Mouse (Mus musculus) retina, postnatal 1 day (tissue): ENCODE measurements around the gene Ubap2.

Experiments
- DNase-seq: peaks from one replicate; pipeline ENCODE4 v3.0.0-alpha.2; 2012

Gene Ubap2

GRCm38 (mm10) chr4:41274980-41275850, at the start of gene Ubap2:
Ubap2 (minus strand) TSS chr4:41275144.
- peak; percentile 99 for DNase-seq

GRCm38 (mm10) chr4:41320971-41321370, 46.0 kb upstream of the Ubap2 start:
- DNase-seq: no peak

GRCm38 (mm10) chr4:41318267-41318666, 43.3 kb upstream of the Ubap2 start:
- DNase-seq: no peak

DNA sequence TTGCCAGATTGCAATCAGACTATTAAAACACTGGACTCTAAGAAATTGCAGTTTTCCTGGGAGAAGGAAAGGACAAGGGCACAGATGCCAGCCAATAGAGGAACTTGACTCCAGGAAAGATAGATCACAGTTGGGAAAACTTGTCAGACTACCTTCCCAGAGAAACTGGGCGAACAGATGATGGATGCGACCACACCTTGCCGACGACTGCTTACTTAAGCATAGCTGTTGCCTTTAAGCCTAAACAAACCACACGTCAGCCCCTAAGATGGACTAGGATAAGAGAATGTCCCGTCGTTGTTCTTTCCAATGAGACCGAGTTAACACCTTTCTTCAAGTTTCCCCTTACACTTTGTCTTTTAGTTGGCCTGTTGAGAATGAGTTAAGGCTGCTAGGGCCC, 40.2 kb upstream of the Ubap2 start:
- no peak for DNase-seq

GRCm38 (mm10) chr4:41314141-41315129, 39.5 kb upstream of the Ubap2 start, which contains the start of gene Dcaf12:
Dcaf12 (minus strand) TSS chr4:41314889.
- peak; percentile 98 for DNase-seq

- no peak for DNase-seq
Measured at GRCm38 (mm10) chr4:41313722-41314121, 38.8 kb upstream of the Ubap2 start.

DNA sequence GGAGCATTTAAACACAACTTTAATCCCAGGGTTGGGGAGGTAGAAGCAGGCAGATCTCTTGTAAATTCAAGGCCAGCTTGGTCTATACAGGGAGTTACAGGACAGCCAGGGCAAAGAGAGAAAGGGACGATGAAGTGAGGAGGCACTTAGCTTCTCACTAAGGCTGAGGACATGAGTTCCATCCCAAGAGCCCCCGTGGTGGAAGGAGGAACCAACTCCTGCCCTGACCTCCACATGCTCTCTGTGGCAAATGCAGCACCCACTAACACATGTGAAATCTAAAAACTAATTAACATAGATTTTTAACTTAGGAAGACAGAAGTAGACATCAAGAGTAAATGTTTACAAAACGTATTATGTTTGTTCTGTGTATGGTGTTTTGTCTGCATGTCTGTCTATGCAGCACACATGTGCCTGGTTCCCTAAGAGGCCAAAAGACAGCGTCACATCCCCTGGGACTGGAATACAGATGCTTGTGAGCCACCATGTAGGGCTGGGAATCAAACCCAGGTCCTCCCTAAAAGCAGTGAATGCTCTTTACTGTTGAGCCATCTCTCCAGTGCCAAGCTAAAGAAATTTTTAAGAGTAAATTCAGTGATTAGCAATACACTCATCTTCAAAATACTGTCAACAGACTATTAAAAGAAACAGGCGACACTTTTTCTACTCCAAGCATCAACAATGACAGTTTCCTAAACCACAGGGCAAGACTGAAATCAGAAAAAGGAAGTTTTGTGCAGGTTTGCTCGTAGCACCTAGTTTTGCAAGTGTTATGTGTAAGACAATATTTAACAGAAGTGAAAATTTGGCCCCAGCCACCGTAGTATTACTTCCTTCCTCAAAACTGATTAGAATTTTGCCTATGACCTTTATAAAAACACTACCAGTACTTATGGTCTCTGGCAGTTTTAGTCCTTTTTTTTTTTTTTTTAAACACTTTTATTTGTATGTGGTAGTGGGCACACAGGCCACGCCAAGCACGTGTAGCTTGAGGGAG, 35.9 kb upstream of the Ubap2 start:
- DNase-seq: no peak

GRCm38 (mm10) chr4:41307406-41307805, 32.5 kb upstream of the Ubap2 start:
- no peak for DNase-seq

DNA sequence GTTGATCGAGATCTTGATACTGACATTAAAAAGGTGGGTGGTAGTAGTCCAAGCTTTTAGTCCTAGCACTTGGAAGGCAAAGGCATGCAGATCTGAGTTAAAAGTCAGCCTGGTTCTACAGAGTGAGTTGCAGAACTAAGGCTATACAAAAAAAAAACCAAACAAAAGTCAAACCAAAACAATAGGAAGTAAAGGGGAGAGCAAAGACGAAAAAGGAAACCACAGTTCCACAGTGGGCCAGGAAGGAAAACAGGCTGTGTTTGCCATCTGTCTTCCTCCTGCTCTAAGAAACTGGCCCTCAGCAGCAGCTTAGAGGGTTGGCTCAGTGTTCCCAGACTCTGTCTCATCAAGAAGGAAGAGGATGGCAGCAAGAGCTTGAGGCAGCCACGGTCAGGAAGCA, 29.4 kb upstream of the Ubap2 start:
- DNase-seq: no peak

DNA sequence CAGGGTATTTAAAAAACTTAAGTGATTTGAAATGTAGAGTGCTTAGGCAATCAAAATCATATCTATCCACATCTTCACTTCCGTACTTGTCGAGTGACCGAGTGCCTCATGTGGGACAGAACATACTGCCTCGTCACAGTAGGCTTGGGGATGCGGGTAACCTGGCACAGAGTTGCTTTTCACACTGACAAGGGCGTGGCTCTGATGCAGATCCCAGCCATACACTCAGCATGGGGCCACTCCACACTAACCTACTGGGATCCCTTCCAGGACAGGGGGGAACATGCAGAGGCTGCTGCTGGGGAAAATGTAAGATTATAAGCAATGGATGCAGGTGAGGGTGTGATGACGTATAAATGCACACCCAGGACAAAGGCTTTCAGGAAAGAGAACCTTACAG, 28.7 kb upstream of the Ubap2 start:
- no peak for DNase-seq

DNA sequence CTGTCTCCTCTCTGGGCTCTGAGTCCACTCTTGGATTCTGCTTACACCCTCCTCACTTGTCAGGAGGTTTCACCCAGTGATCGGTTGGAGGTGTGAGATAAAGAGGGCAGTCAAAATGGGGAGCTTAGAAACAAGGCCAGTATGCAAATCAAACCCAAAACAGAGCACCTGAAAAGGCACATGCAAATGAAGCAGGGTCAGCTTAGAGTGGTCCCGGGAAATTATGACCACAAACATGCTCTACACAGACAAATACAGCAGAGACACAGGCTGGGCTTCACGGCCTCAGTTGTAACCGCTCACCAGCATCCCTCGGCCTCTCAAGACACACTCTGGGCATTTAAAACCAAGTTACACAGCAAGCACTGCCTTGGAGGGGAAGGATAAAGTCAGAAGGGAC, 24.0 kb upstream of the Ubap2 start:
- no peak for DNase-seq

DNA sequence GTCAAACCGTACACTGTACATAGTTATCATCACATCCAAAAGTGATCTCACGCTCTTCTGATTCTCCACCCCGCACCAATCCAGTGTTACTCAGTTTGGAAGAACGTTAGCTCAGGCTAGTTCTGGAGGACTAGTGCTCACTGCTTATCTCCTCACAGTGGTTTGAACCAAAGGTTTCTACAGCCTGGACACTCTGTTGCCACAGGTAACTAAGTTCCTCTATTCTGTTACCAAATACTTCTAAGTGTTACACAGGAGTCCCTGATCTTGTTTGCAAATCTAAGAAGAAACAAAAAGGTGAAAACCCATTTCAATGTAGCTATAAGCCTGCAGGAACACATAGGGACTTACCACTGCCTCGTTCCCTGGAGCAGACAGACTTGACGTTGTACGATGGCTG, 21.0 kb upstream of the Ubap2 start:
- DNase-seq: no peak

DNA sequence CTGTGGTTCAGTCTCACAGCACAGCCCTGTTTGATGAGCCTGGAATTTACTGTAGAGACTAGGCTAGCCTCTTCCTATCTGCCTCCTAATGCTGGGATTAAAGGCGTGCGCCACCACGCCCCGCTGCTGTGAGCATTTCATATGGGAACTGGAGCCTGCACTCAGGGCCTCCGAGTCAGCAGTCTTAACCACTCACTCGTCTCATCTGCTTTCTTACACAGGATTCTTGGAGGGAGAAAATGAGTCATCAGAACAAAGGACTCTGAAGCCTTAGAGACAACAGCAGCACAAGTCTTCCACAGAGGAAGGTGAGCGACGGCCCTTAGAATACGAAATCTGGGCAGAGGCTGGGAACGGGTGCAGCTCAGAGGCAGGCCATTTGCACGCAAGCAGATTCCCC, 20.6 kb upstream of the Ubap2 start:
- no peak for DNase-seq

- peak; percentile 75 for DNase-seq
Measured at GRCm38 (mm10) chr4:41293907-41294306, 19.0 kb upstream of the Ubap2 start.

DNA sequence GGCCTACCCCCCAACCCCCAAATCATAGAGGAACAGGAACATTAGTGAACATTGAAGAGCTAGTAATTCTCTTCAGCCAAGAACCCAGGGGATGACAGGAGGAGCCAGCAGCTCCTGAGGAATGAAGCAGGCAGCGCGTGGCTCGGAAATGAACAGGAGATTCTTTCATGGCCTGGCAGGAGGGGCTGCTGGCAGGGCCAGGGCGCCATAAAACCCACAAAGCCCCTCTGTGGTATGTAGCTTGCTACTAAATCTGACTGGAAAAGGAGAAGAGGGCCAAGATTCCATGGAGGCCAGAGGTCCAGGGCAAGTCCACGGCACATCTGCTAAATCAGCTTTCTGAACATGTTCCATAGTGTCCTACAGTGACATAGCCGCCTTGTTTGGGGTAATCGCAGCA, 14.9 kb upstream of the Ubap2 start:
- DNase-seq: no peak

- peak; percentile 62 for DNase-seq
Measured at GRCm38 (mm10) chr4:41286420-41286819, 11.5 kb upstream of the Ubap2 start.

DNA sequence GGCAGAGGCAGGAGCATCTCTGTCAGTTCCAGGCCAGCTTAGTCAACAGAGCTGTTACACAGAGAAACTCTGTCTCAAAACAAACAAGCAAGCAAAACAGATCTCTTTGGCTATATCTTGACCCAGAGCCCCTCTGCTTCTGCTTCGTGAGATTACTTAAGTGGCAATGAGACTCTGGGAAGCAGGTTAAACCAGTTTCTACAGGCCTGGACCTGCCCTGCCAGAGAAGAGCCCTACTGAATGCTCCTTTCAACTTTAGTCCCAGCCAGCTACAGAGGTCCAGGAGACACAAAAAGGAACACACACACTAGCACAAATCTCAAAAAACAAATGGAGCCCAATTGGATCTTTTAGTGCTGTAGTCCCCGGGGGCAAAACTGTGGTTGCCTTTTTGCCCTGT, 9.1 kb upstream of the Ubap2 start:
- DNase-seq: no peak

- no peak for DNase-seq
Measured at GRCm38 (mm10) chr4:41275927-41276326, 983 bp upstream of the Ubap2 start.

GRCm38 (mm10) chr4:41274377-41274979, 466 bp downstream of the Ubap2 start:
- DNase-seq: no peak

GRCm38 (mm10) chr4:41268133-41268532, 6.8 kb downstream of the Ubap2 start:
- no peak for DNase-seq

DNA sequence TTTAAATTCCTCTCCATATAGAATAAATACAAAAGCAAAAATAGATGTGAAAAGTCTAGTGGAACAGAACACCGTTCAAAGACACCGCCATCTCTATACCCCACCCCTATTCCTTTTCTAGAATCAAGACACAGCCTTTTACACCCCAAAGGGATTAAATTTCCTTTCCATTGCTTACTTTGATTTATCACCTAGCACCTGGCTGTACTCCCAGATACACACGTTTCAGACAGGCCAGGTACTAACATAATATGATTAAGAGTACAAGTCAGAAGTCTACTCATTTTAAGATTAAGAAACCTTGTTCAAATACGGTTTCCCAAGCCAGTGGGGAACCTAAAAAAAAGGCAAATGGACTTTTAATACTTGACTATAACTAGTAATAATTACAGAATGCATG, 8.6 kb downstream of the Ubap2 start:
- DNase-seq: no peak

GRCm38 (mm10) chr4:41260691-41261090, 14.3 kb downstream of the Ubap2 start:
- DNase-seq: no peak
